Mouse (Mus musculus) MEL (cell line): ENCODE data around the gene Eva1a. TPM values are rescaled to one million over a fixed set of nuclear protein-coding genes. Genes with fewer than 3 reads are reported as not detected.

Experiments used
- DNase-seq: peaks from one replicate; pipeline ENCODE4 v3.0.0; 2011; ENCODE audit warnings: low read depth, low spot score
- H3K27ac ChIP-seq: 2 replicates; pipeline ENCODE4 v1.5.1; 2012; ENCODE audit warnings: low read depth, mild to moderate bottlenecking, control low read depth, low read length, moderate library complexity; ENCODE audit not compliant: control insufficient read depth
- H3K27me3 ChIP-seq, 2 experiments: fragments of 150-350 bp in 1 of 2; sonication (generic) in 1 of 2; 2 replicates each; pipeline ENCODE4 v1.6.1; 2012; ENCODE audit warnings: low read length in 2 of 2, mild to moderate bottlenecking in 2 of 2, improper control_type of control experiment in 1 of 2, moderate library complexity in 1 of 2; ENCODE audit not compliant: insufficient read depth in 2 of 2, control insufficient read depth in 1 of 2
- H3K36me3 ChIP-seq, 2 experiments: 2 replicates each; pipeline ENCODE4 v1.6.1; 2012 to 2014; ENCODE audit warnings: low read length in 2 of 2, improper control_type of control experiment in 1 of 2, inconsistent platforms in 1 of 2, mild to moderate bottlenecking in 1 of 2; ENCODE audit not compliant: insufficient read depth in 2 of 2, control insufficient read depth in 1 of 2
- H3K4me1 ChIP-seq, 2 experiments: fragments of 150-350 bp in 1 of 2; sonication (generic) in 1 of 2; 2 replicates each; pipeline ENCODE4 v1.6.1; 2012; ENCODE audit warnings: low read length in 2 of 2, improper control_type of control experiment in 1 of 2, mild to moderate bottlenecking in 1 of 2; ENCODE audit not compliant: insufficient read depth in 2 of 2, control insufficient read depth in 1 of 2
- H3K4me3 ChIP-seq, 2 experiments: fragments of 150-350 bp in 1 of 2; sonication (generic) in 1 of 2; 2 replicates each; pipeline ENCODE4 v1.5.1; 2012; ENCODE audit warnings: low read depth in 2 of 2, low read length in 2 of 2, mild to moderate bottlenecking in 2 of 2, moderate library complexity in 2 of 2, control low read depth in 1 of 2, improper control_type of control experiment in 1 of 2; ENCODE audit not compliant: control insufficient read depth in 1 of 2, insufficient read depth in 1 of 2
- H3K79me2 ChIP-seq: 2 replicates; pipeline ENCODE4 v1.6.1; 2012; ENCODE audit warnings: mild to moderate bottlenecking, low read length, moderate library complexity; ENCODE audit not compliant: control insufficient read depth, poor library complexity, insufficient read depth
- H3K9ac ChIP-seq: 2 replicates; pipeline ENCODE4 v1.6.1; 2012; ENCODE audit warnings: low read depth, mild to moderate bottlenecking, control low read depth, low read length, moderate library complexity; ENCODE audit not compliant: control insufficient read depth, poor library complexity, severe bottlenecking
- H3K9me3 ChIP-seq: fragments of 150-350 bp; sonication (generic); replicated peaks from 2 replicates; pipeline ENCODE4 v1.6.1; 2012; ENCODE audit warnings: mild to moderate bottlenecking, low read length, improper control_type of control experiment, moderate library complexity; ENCODE audit not compliant: insufficient read depth
- BHLHE40 ChIP-seq: IDR thresholded peaks from 2 replicates; pipeline ENCODE4 v1.6.1; 2012; ENCODE audit warnings: low read depth, mild to moderate bottlenecking, inconsistent platforms, low read length, improper control_type of control experiment, borderline replicate concordance
- E2F4 ChIP-seq: IDR thresholded peaks from 2 replicates; pipeline ENCODE4 v1.6.1; 2011; ENCODE audit warnings: low read depth, low read length, improper control_type of control experiment, borderline replicate concordance
- ELF1 ChIP-seq: IDR thresholded peaks from 2 replicates; pipeline ENCODE4 v1.6.1; 2014; ENCODE audit warnings: low read depth, mild to moderate bottlenecking, inconsistent platforms, low read length, improper control_type of control experiment, moderate library complexity
- GABPA ChIP-seq: IDR thresholded peaks from 2 replicates; pipeline ENCODE4 v1.6.1; 2012; ENCODE audit warnings: low read depth, mild to moderate bottlenecking, inconsistent platforms, low read length, improper control_type of control experiment, moderate library complexity
- GATA1 ChIP-seq: IDR thresholded peaks from 2 replicates; pipeline ENCODE4 v1.6.1; 2011; ENCODE audit warnings: low read depth, low read length, improper control_type of control experiment
- MAX ChIP-seq: IDR thresholded peaks from 2 replicates; pipeline ENCODE4 v1.6.1; 2011; ENCODE audit warnings: low read length, improper control_type of control experiment
- MEF2A ChIP-seq: IDR thresholded peaks from 2 replicates; pipeline ENCODE4 v1.6.1; 2014; ENCODE audit warnings: low read depth, mild to moderate bottlenecking, inconsistent platforms, low read length, improper control_type of control experiment; ENCODE audit not compliant: poor library complexity, insufficient replicate concordance, severe bottlenecking; ENCODE audit errors: extremely low read depth
- MXI1 ChIP-seq: IDR thresholded peaks from 2 replicates; pipeline ENCODE4 v1.6.1; 2011; ENCODE audit warnings: mild to moderate bottlenecking, low read depth, low read length, improper control_type of control experiment
- MYB ChIP-seq: IDR thresholded peaks from 2 replicates; pipeline ENCODE4 v1.6.1; 2011; ENCODE audit warnings: mild to moderate bottlenecking, low read depth, low read length, improper control_type of control experiment
- MYC ChIP-seq: IDR thresholded peaks from 2 replicates; pipeline ENCODE4 v1.6.1; 2011; ENCODE audit warnings: low read depth, mild to moderate bottlenecking, low read length, improper control_type of control experiment, moderate library complexity
- NELFE ChIP-seq: IDR thresholded peaks from 2 replicates; pipeline ENCODE4 v1.6.1; 2011; ENCODE audit warnings: low read depth, low read length, improper control_type of control experiment
- POLR2AphosphoS5 ChIP-seq: IDR thresholded peaks from 2 replicates; pipeline ENCODE4 v1.6.1; 2012; ENCODE audit warnings: low read depth, borderline replicate concordance, mild to moderate bottlenecking, inconsistent platforms, low read length, moderate library complexity, mixed read lengths
- RAD21 ChIP-seq: IDR thresholded peaks from 2 replicates; pipeline ENCODE4 v1.6.1; 2011; ENCODE audit warnings: mild to moderate bottlenecking, low read depth, low read length, improper control_type of control experiment
- SIN3A ChIP-seq: IDR thresholded peaks from 2 replicates; pipeline ENCODE4 v1.6.1; 2012; ENCODE audit warnings: low read length, improper control_type of control experiment, inconsistent platforms
- SMC3 ChIP-seq: IDR thresholded peaks from 2 replicates; pipeline ENCODE4 v1.6.1; 2011; ENCODE audit warnings: low read depth, low read length, improper control_type of control experiment
- TAL1 ChIP-seq: IDR thresholded peaks from 2 replicates; pipeline ENCODE4 v1.6.1; 2012; ENCODE audit warnings: mild to moderate bottlenecking, inconsistent platforms, low read length, moderate library complexity, mixed read lengths
- TCF12 ChIP-seq: IDR thresholded peaks from 2 replicates; pipeline ENCODE4 v1.6.1; 2014; ENCODE audit warnings: low read depth, mild to moderate bottlenecking, inconsistent platforms, low read length, improper control_type of control experiment, moderate library complexity
- USF1 ChIP-seq: IDR thresholded peaks from 2 replicates; pipeline ENCODE4 v1.6.1; 2014; ENCODE audit warnings: low read depth, mild to moderate bottlenecking, inconsistent platforms, low read length, improper control_type of control experiment, moderate library complexity
- USF2 ChIP-seq, 2 experiments: IDR thresholded peaks; 2 replicates each; pipeline ENCODE4 v1.6.1; 2011 to 2012; ENCODE audit warnings: improper control_type of control experiment in 2 of 2, low read length in 2 of 2, borderline replicate concordance in 1 of 2, inconsistent platforms in 1 of 2, low read depth in 1 of 2, mild to moderate bottlenecking in 1 of 2; ENCODE audit not compliant: insufficient read depth in 1 of 2
- ZC3H11A ChIP-seq: IDR thresholded peaks from 2 replicates; pipeline ENCODE4 v1.6.1; 2012; ENCODE audit warnings: low read depth, mild to moderate bottlenecking, inconsistent platforms, low read length, improper control_type of control experiment
- ZMIZ1 ChIP-seq: IDR thresholded peaks from 2 replicates; pipeline ENCODE4 v1.6.1; 2012; ENCODE audit warnings: low read depth, mild to moderate bottlenecking, inconsistent platforms, low read length, improper control_type of control experiment, moderate library complexity
- ZNF384 ChIP-seq: IDR thresholded peaks from 2 replicates; pipeline ENCODE4 v1.6.1; 2012; ENCODE audit warnings: low read depth, mild to moderate bottlenecking, inconsistent platforms, low read length, improper control_type of control experiment
- polyA plus RNA-seq, 2 experiments: library from polyadenylated mRNA; stranded (reverse) in 1 of 2; unstranded in 1 of 2; fragments of >175 nt in 1 of 2; fragments of >200 nt in 1 of 2; gene quantifications; 2 replicates each; pipeline versions ENCODE4 v1.2.1 to v1.2.4; 2012; ENCODE audit warnings: low replicate concordance in 2 of 2, low read depth in 1 of 2; ENCODE audit not compliant: insufficient read length in 2 of 2, insufficient read depth in 1 of 2, missing spikeins in 1 of 2
- total RNA-seq: library from RNA; depleted of rRNA; stranded (reverse); fragments of 300-350 nt; gene quantifications from 2 replicates; pipeline ENCODE4 v1.2.3, GENCODE M21; 2012

Eva1a gene
- total and polyA plus RNA-seq, 3 experiments: not detected

- TF ChIP-seq GABPA (no peak), E2F4 (no peak), MYC (no peak), MAX (no peak), MEF2A (no peak), GATA1 (no peak), BHLHE40 (no peak), ZNF384 (no peak), NELFE (no peak), USF2 (IDR thresholded peaks at IDR 0.05; ENCODE audit: borderline replicate concordance in 1 of 2, insufficient read depth in 1 of 2, low read depth in 1 of 2, low read length in 2 of 2) (no peak), SMC3 (no peak), MXI1 (no peak), ELF1 (no peak), SIN3A (no peak), USF1 (no peak), RAD21 (no peak)
- H3K9me3 ChIP-seq: no peaks in the 10 kb centered on the region
- no peak overlapping the region for H3K27ac ChIP-seq
- no peak overlapping the region for H3K9ac ChIP-seq
- no peaks in the 10 kb centered on the region for H3K4me1 ChIP-seq
- H3K79me2 ChIP-seq: no peaks in the 10 kb centered on the region
- no peak overlapping the region for H3K4me3 ChIP-seq
- no peaks in the 10 kb centered on the region for H3K27me3 ChIP-seq
- no peaks in the 10 kb centered on the region for H3K36me3 ChIP-seq
- DNase-seq: no peak
Measured at GRCm38 (mm10) chr6:82052047-82052725, 11.3 kb downstream of the Eva1a start.

- Histone ChIP-seq H3K27ac (no peak overlapping the region), H3K27me3 (no peaks in the 10 kb centered on the region), H3K36me3 (no peaks in the 10 kb centered on the region), H3K79me2 (no peaks in the 10 kb centered on the region), H3K9ac (no peak overlapping the region), H3K4me1 (no peaks in the 10 kb centered on the region), H3K4me3 (no peak overlapping the region), H3K9me3 (no peaks in the 10 kb centered on the region)
- no peak for DNase-seq
- TF ChIP-seq ZC3H11A: no peak
- no peak for TF ChIP-seq USF2 (IDR thresholded peaks at IDR 0.05; ENCODE audit: borderline replicate concordance in 1 of 2, insufficient read depth in 1 of 2, low read depth in 1 of 2, low read length in 2 of 2)
- no peak for TF ChIP-seq SIN3A
- no peak for TF ChIP-seq MYB
- no peak for TF ChIP-seq POLR2AphosphoS5
- no peak for TF ChIP-seq ELF1
- TF ChIP-seq MAX: no peak
- no peak for TF ChIP-seq TAL1
- TF ChIP-seq TCF12: no peak
- no peak for TF ChIP-seq E2F4
- TF ChIP-seq ZMIZ1: no peak
- TF ChIP-seq MYC: no peak
Measured at GRCm38 (mm10) chr6:82052726-82053118, 11.9 kb downstream of the Eva1a start.
